Mouse (Mus musculus) CH12.LX (cell line): ENCODE results near the gene Tmem258. TPM values are rescaled to one million over a fixed set of nuclear protein-coding genes. Genes with fewer than 3 reads are reported as not detected.

ENCODE experiments used
- DNase-seq: peaks from one replicate; pipeline ENCODE4 v3.0.0-alpha.2; 2013; ENCODE audit errors: extremely low read depth
- H3K27ac ChIP-seq: 2 replicates; pipeline ENCODE4 v1.5.1; 2012; ENCODE audit warnings: low read depth, mild to moderate bottlenecking, control low read depth, moderate library complexity; ENCODE audit not compliant: insufficient read depth
- H3K27me3 ChIP-seq: replicated peaks from 2 replicates; pipeline ENCODE3; 2012; ENCODE audit warnings: inconsistent platforms
- H3K36me3 ChIP-seq, 2 experiments: replicated peaks in 1 of 2; 2 replicates each; pipeline versions ENCODE3 to v1.6.1; 2012; ENCODE audit warnings: inconsistent platforms in 1 of 2, low read length in 1 of 2, mild to moderate bottlenecking in 1 of 2, mixed read lengths in 1 of 2, moderate library complexity in 1 of 2; ENCODE audit not compliant: control insufficient read depth in 1 of 2, insufficient read depth in 1 of 2
- H3K4me1 ChIP-seq, 2 experiments: 2 replicates each; pipeline ENCODE4 v1.6.1; 2012; ENCODE audit warnings: inconsistent platforms in 1 of 2, moderate library complexity in 1 of 2; ENCODE audit not compliant: insufficient read depth in 2 of 2, control insufficient read depth in 1 of 2
- H3K4me2 ChIP-seq: 2 replicates; pipeline ENCODE4 v1.6.1; 2012; ENCODE audit warnings: low read depth, mild to moderate bottlenecking, control low read depth; ENCODE audit not compliant: poor library complexity, insufficient read depth, severe bottlenecking
- H3K4me3 ChIP-seq, 3 experiments: fragments of 150-350 bp in 1 of 3; sonication (generic) in 1 of 3; replicated peaks in 1 of 3; 2 replicates each; pipeline versions ENCODE3 to v1.5.1; 2011 to 2012; ENCODE audit warnings: low read depth in 2 of 3, low read length in 2 of 3, mild to moderate bottlenecking in 2 of 3, moderate library complexity in 2 of 3, control low read depth in 1 of 3, improper control_type of control experiment in 1 of 3, inconsistent platforms in 1 of 3, mixed read lengths in 1 of 3; ENCODE audit not compliant: poor library complexity in 1 of 3
- H3K79me2 ChIP-seq: replicated peaks from 2 replicates; pipeline ENCODE4 v1.6.1; 2012; ENCODE audit warnings: mild to moderate bottlenecking, moderate library complexity; ENCODE audit not compliant: control insufficient read depth, poor library complexity, insufficient read depth, severe bottlenecking; ENCODE audit errors: extremely low read depth
- H3K9ac ChIP-seq: 2 replicates; pipeline ENCODE4 v1.6.1; 2012; ENCODE audit warnings: low read depth, mild to moderate bottlenecking, control low read depth, moderate library complexity; ENCODE audit not compliant: insufficient read depth
- H3K9me3 ChIP-seq: replicated peaks from 2 replicates; pipeline ENCODE3; 2012; ENCODE audit warnings: low read length, inconsistent platforms, mixed read lengths
- BHLHE40 ChIP-seq: IDR thresholded peaks from 2 replicates; pipeline ENCODE4 v1.6.1; 2011; ENCODE audit warnings: mild to moderate bottlenecking, low read depth, low read length, improper control_type of control experiment
- ELF1 ChIP-seq: IDR thresholded peaks from 2 replicates; pipeline ENCODE4 v1.6.1; 2014; ENCODE audit warnings: low read depth, mild to moderate bottlenecking, inconsistent platforms, low read length, improper control_type of control experiment
- EP300 ChIP-seq: IDR thresholded peaks from 2 replicates; pipeline ENCODE4 v1.6.1; 2011; ENCODE audit warnings: low read length, improper control_type of control experiment
- ETS1 ChIP-seq: conservative IDR thresholded peaks from 2 replicates; pipeline ENCODE4 v1.6.1; 2012; ENCODE audit warnings: low read depth, mild to moderate bottlenecking, inconsistent platforms, low read length, improper control_type of control experiment, moderate library complexity
- GABPA ChIP-seq: IDR thresholded peaks from 2 replicates; pipeline ENCODE4 v1.6.1; 2012; ENCODE audit warnings: low read depth, low read length, improper control_type of control experiment, inconsistent platforms; ENCODE audit not compliant: insufficient replicate concordance
- HCFC1 ChIP-seq: IDR thresholded peaks from 2 replicates; pipeline ENCODE4 v1.6.1; 2012; ENCODE audit warnings: low read depth, mild to moderate bottlenecking, inconsistent platforms, low read length, improper control_type of control experiment
- IRF4 ChIP-seq: IDR thresholded peaks from 2 replicates; pipeline ENCODE4 v1.6.1; 2014; ENCODE audit warnings: low read depth, mild to moderate bottlenecking, inconsistent platforms, low read length, improper control_type of control experiment
- JUND ChIP-seq: conservative IDR thresholded peaks from 2 replicates; pipeline ENCODE4 v1.6.1; 2011; ENCODE audit warnings: low read depth, low read length, improper control_type of control experiment
- MAZ ChIP-seq: IDR thresholded peaks from 2 replicates; pipeline ENCODE4 v1.6.1; 2012; ENCODE audit warnings: low read depth, mild to moderate bottlenecking, inconsistent platforms, low read length, improper control_type of control experiment, moderate library complexity
- MEF2A ChIP-seq: IDR thresholded peaks from 2 replicates; pipeline ENCODE4 v1.6.1; 2014; ENCODE audit warnings: low read depth, mild to moderate bottlenecking, inconsistent platforms, low read length, improper control_type of control experiment, borderline replicate concordance
- MXI1 ChIP-seq: IDR thresholded peaks from 2 replicates; pipeline ENCODE4 v1.6.1; 2011; ENCODE audit warnings: mild to moderate bottlenecking, low read depth, low read length, improper control_type of control experiment
- MYC ChIP-seq: IDR thresholded peaks from 2 replicates; pipeline ENCODE4 v1.6.1; 2011; ENCODE audit warnings: low read depth, mild to moderate bottlenecking, improper control_type of control experiment, low read length
- NELFE ChIP-seq: IDR thresholded peaks from 2 replicates; pipeline ENCODE4 v1.6.1; 2011; ENCODE audit warnings: low read depth, low read length, improper control_type of control experiment
- PAX5 ChIP-seq: IDR thresholded peaks from 2 replicates; pipeline ENCODE4 v1.6.1; 2012; ENCODE audit warnings: low read length, inconsistent platforms, mixed read lengths
- POLR2AphosphoS2 ChIP-seq: IDR thresholded peaks from 2 replicates; pipeline ENCODE4 v1.6.1; 2011; ENCODE audit warnings: low read depth, low read length, improper control_type of control experiment
- RAD21 ChIP-seq: IDR thresholded peaks from 2 replicates; pipeline ENCODE4 v1.6.1; 2011; ENCODE audit warnings: low read depth, mild to moderate bottlenecking, low read length, improper control_type of control experiment, moderate library complexity
- RCOR1 ChIP-seq: conservative IDR thresholded peaks from 2 replicates; pipeline ENCODE4 v1.6.1; 2012; ENCODE audit warnings: low read depth, mild to moderate bottlenecking, inconsistent platforms, low read length, improper control_type of control experiment
- SMC3 ChIP-seq: IDR thresholded peaks from 2 replicates; pipeline ENCODE4 v1.6.1; 2011; ENCODE audit warnings: low read depth, low read length, improper control_type of control experiment
- TBP ChIP-seq: conservative IDR thresholded peaks from 2 replicates; pipeline ENCODE4 v1.6.1; 2011; ENCODE audit warnings: low read depth, low read length, improper control_type of control experiment
- UBTF ChIP-seq: IDR thresholded peaks from 2 replicates; pipeline ENCODE4 v1.6.1; 2012; ENCODE audit warnings: low read depth, mild to moderate bottlenecking, inconsistent platforms, low read length, improper control_type of control experiment, moderate library complexity
- USF1 ChIP-seq: IDR thresholded peaks from 2 replicates; pipeline ENCODE4 v1.6.1; 2014; ENCODE audit warnings: low read depth, mild to moderate bottlenecking, inconsistent platforms, low read length, improper control_type of control experiment
- ZC3H11A ChIP-seq: IDR thresholded peaks from 2 replicates; pipeline ENCODE4 v1.6.1; 2012; ENCODE audit warnings: low read depth, mild to moderate bottlenecking, inconsistent platforms, low read length, improper control_type of control experiment
- ZKSCAN1 ChIP-seq: IDR thresholded peaks from 2 replicates; pipeline ENCODE4 v1.6.1; 2012; ENCODE audit warnings: low read depth, inconsistent platforms, low read length, improper control_type of control experiment, borderline replicate concordance
- ZMIZ1 ChIP-seq: IDR thresholded peaks from 2 replicates; pipeline ENCODE4 v1.6.1; 2012; ENCODE audit warnings: low read depth, mild to moderate bottlenecking, inconsistent platforms, low read length, improper control_type of control experiment
- ZNF384 ChIP-seq: IDR thresholded peaks from 2 replicates; pipeline ENCODE4 v1.6.1; 2012; ENCODE audit warnings: low read depth, low read length, improper control_type of control experiment, inconsistent platforms
- dilution Hi-C: fragments of 300-500 bp; cut with MboI; formaldehyde crosslinking; loops from 2 replicates; pipeline ENCODE4 v1.14.3; 2020; ENCODE audit warnings: low sequenced_read_pairs; ENCODE audit not compliant: extremely low pct_unique_long_range_greater_than_20kb, extremely low pct_ligation_motif_present
- in situ Hi-C: fragments of 300-500 bp; cut with MboI; formaldehyde crosslinking; loops from 3 replicates; pipeline ENCODE4 v1.14.3; 2019; ENCODE audit warnings: low sequenced_read_pairs, low pct_ligation_motif_present, low pct_unique_long_range_greater_than_20kb, mixed read lengths
- polyA plus RNA-seq: library from polyadenylated mRNA; unstranded; fragments of >175 nt; gene quantifications from 2 replicates; pipeline ENCODE4 v1.2.1, GENCODE M21; 2012; ENCODE audit warnings: low read depth; ENCODE audit not compliant: insufficient read length
- total RNA-seq, 2 experiments: library from RNA; depleted of rRNA; stranded (reverse); fragments of 300-350 nt in 1 of 2; fragments of >200 nt in 1 of 2; gene quantifications; 2 replicates each; pipeline ENCODE4 v1.2.3; 2012 to 2014

Gene Tmem258
- total and polyA plus RNA-seq, 3 experiments, result 164 to 344 (median 253) TPM

DNA sequence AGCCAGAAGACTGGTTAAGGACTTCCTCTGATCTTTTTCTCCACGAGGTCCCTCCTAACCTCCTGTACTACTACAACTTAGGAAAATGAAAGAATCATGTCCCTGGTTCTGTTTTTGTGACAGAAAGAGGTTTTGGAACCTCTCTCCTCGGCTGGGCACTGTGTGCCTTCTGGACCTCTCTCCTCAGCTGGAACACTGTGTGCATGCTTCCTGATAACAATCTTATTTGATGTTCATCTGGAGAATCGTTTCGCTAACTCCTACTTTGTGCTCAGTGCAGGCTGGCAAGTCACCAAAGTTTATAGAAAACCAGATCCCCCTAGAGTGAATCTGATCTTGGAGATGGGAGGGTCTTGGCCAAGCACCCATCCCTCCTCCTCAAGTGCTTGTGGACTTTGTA lies 36.7 kb upstream of the Tmem258 start:
- H3K27me3 ChIP-seq, result no peaks in the 10 kb centered on the region
- dilution Hi-C loops (no loop called here), in situ Hi-C loops (no loop called here)
- H3K9me3 ChIP-seq, result peaks cover 7% of the 10 kb centered on the region
- no peak overlapping the region for H3K9ac ChIP-seq
- no peak overlapping the region for H3K27ac ChIP-seq
- no peak overlapping the region for H3K4me3 ChIP-seq
- H3K4me1 ChIP-seq, result peaks cover 3 to 11% of the 10 kb centered on the region in 2 experiments
- TF ChIP-seq TBP (no peak), SMC3 (no peak), ZKSCAN1 (no peak), ETS1 (no peak), RAD21 (no peak), RCOR1 (no peak), GABPA (no peak), BHLHE40 (no peak), ZMIZ1 (no peak), MAZ (no peak), ELF1 (no peak), ZNF384 (no peak), MXI1 (no peak), UBTF (no peak), MYC (no peak), POLR2AphosphoS2 (no peak), USF1 (no peak)
- TF ChIP-seq, all 38 proteins: peak for 0
- no peaks in the 10 kb centered on the region for H3K79me2 ChIP-seq
- no peak for DNase-seq
- no peak overlapping the region for H3K4me2 ChIP-seq
- no peaks in the 10 kb centered on the region for H3K36me3 ChIP-seq

DNA sequence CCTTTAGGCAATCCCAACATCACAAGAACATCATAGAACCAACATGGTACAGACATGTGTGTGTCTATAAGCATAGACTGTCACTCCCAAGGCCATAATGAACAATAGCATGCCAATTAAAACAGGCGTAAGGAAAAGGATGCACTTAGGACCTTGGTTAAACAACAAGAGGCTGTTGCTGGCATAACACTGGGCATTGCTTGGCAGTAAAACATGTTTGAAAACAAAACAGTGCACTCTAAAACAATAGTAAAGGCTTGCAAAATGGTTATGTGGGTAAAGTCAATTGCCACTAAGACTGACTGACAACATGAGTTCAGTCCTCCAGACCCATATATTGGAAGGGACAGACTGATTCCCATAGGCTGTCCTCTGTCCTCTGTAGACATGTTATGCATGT lies 35.9 kb upstream of the Tmem258 start:
- no peak for DNase-seq
- H3K4me1 ChIP-seq, result peaks cover 3 to 18% of the 10 kb centered on the region in 2 experiments
- no peak overlapping the region for H3K4me2 ChIP-seq
- H3K36me3 ChIP-seq, result no peaks in the 10 kb centered on the region
- H3K4me3 ChIP-seq, result no peak overlapping the region
- no peak overlapping the region for H3K9ac ChIP-seq
- H3K79me2 ChIP-seq, result no peaks in the 10 kb centered on the region
- no peaks in the 10 kb centered on the region for H3K9me3 ChIP-seq
- TF ChIP-seq JUND (no peak), NELFE (no peak), IRF4 (no peak), HCFC1 (no peak), MEF2A (no peak), PAX5 (no peak), EP300 (no peak), ZC3H11A (no peak), BHLHE40 (no peak), MXI1 (no peak), ZKSCAN1 (no peak)
- dilution Hi-C loops (no loop called here), in situ Hi-C loops (no loop called here)
- H3K27ac ChIP-seq, result no peak overlapping the region
- H3K27me3 ChIP-seq, result no peaks in the 10 kb centered on the region
